Mouse (Mus musculus): ENCODE data around the gene Krtap19-9b.

DNA sequence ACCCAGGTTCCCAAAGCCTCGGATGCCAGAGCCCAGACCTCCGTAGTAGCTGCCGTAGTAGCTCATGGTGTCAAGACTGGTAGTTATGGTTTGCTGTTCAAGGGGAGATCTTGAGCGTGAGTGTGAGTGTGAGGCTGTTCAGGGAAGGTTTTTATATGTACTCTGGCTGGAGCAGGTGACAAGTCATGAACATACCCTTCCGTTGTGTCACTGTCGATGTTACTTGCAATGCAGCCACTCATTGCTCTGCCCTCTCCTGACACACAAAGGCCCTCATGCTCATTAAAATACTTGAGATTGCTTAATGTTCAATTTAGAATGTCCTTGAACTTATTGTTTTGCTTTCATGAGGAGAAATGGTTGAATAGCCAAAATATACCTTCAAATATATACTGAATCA lies 35.7 kb downstream of the Krtap19-9b start, which contains the start of gene Krtap19-5:
- no peak for TF ChIP-seq POLR2A (IDR thresholded peaks at IDR 0.05; ENCODE audit: control insufficient read depth, extremely low read depth, insufficient read depth, low read length, poor library complexity)
- no peak for TF ChIP-seq CTCF (IDR thresholded peaks at IDR 0.05; ENCODE audit: borderline replicate concordance, control insufficient read depth, extremely low read depth, insufficient read depth, low read length, poor library complexity)

All from thymus, adult 2 months (tissue).